Mouse (Mus musculus) forebrain, postnatal 0 days (tissue): ENCODE results near the gene 4930595D18Rik. TPM values are rescaled to one million over a fixed set of nuclear protein-coding genes. Genes with fewer than 3 reads are reported as not detected.

ENCODE experiments used
- ATAC-seq: fragments of 200-750 bp; cut with Nextera tagmentation; 2 replicates; pipeline ENCODE4 v1.8.0; 2017; ENCODE audit warnings: mild to moderate bottlenecking, moderate library complexity
- DNase-seq: peaks from one replicate; pipeline ENCODE4 v3.0.0-alpha.2; 2015
- H3K27ac ChIP-seq: fragments of 300-500 bp; sonication (generic); 2 replicates; pipeline ENCODE4 v1.5.1; 2014; ENCODE audit warnings: low read depth, mild to moderate bottlenecking, antibody characterized with exemption, low read length, moderate library complexity, mixed read lengths
- H3K27me3 ChIP-seq: fragments of 300-500 bp; sonication (generic); 2 replicates; pipeline ENCODE4 v1.6.1; 2014; ENCODE audit warnings: mild to moderate bottlenecking, low read length, mixed read lengths; ENCODE audit not compliant: insufficient read depth
- H3K36me3 ChIP-seq: fragments of 300-500 bp; sonication (generic); 2 replicates; pipeline ENCODE4 v1.6.1; 2014; ENCODE audit warnings: mild to moderate bottlenecking, moderate library complexity; ENCODE audit not compliant: insufficient read depth
- H3K4me1 ChIP-seq: fragments of 300-500 bp; sonication (generic); 2 replicates; pipeline ENCODE4 v1.6.1; 2014; ENCODE audit warnings: antibody characterized with exemption; ENCODE audit not compliant: insufficient read depth
- H3K4me2 ChIP-seq: fragments of 300-500 bp; sonication (generic); 2 replicates; pipeline ENCODE4 v1.6.1; 2014; ENCODE audit warnings: low read depth, mild to moderate bottlenecking, moderate library complexity
- H3K4me3 ChIP-seq: fragments of 300-500 bp; sonication (generic); 2 replicates; pipeline ENCODE4 v1.5.1; 2014; ENCODE audit warnings: low read depth, low read length, mixed read lengths
- H3K9ac ChIP-seq: fragments of 300-500 bp; sonication (generic); 2 replicates; pipeline ENCODE4 v1.6.1; 2014; ENCODE audit warnings: mild to moderate bottlenecking
- H3K9me3 ChIP-seq: fragments of 300-500 bp; sonication (generic); 2 replicates; pipeline ENCODE4 v1.6.1; 2016; ENCODE audit warnings: low read length
- CTCF ChIP-seq: sonication (generic); IDR thresholded peaks from 2 replicates; pipeline ENCODE4 v1.5.1; 2016; ENCODE audit warnings: antibody characterized with exemption, control low read depth, low read depth
- whole genome bisulfite sequencing: fragments of 180-500 bp; shearing (Covaris S2); extraction: QIAGEN DNeasy Blood & Tissue Kit; methylation state at CpG from one replicate; pipeline ENCODE4 v1.1.7; 2014; 5-methylcytosine and 5-hydroxymethylcytosine counted together
- polyA plus RNA-seq: library from polyadenylated mRNA; unstranded; fragments of >200 nt; fragmentation: Nextera tagmentation; extraction: Ambion mirVana; gene quantifications from 2 replicates; pipeline ENCODE4 v1.2.1, GENCODE M21; 2015
- total RNA-seq: library from RNA; depleted of rRNA; stranded (reverse); fragments of >200 nt; gene quantifications from 2 replicates; pipeline ENCODE4 v1.2.3, GENCODE M21; 2014

Gene 4930595D18Rik
- total and polyA plus RNA-seq, 2 experiments from 2014 or later, result 0.48 TPM; not detected in 1

DNA sequence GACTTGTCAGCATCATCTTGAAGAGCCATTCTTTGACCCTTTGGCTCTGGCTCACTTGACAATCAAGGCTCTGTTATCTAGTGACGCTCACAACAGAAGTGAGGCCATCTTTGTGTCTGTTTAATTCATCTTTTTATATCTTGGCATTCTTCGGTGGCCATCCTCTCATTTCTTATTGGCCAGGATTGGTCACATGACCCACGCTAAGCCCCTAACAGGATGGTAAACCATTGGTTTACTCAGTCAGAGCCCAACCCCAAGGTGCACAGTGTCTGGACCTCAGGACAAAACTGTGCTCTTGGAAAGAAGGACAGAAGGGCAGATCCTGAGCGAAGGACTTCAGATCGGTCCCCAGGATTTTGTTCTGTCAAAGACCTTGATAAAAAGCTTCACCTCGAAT lies 31.7 kb downstream of the 4930595D18Rik start:
- ATAC-seq (no peak), DNase-seq (no peak)
- no peak overlapping the region for H3K27ac ChIP-seq
- H3K9me3 ChIP-seq, result no peaks in the 10 kb centered on the region
- no peak overlapping the region for H3K4me2 ChIP-seq
- no peaks in the 10 kb centered on the region for H3K4me1 ChIP-seq
- no peak overlapping the region for H3K9ac ChIP-seq
- H3K36me3 ChIP-seq, result no peaks in the 10 kb centered on the region
- H3K4me3 ChIP-seq, result no peak overlapping the region
- no peak for TF ChIP-seq CTCF
- 88% methylated on average over 6 of the region's 6 CpGs for WGBS
- no peaks in the 10 kb centered on the region for H3K27me3 ChIP-seq

GRCm38 (mm10) chr12:111151422-111152156 lies 32.7 kb downstream of the 4930595D18Rik start:
- Histone ChIP-seq H3K4me3 (no peak overlapping the region), H3K9me3 (no peaks in the 10 kb centered on the region), H3K4me2 (no peak overlapping the region), H3K36me3 (no peaks in the 10 kb centered on the region), H3K27ac (no peak overlapping the region), H3K27me3 (no peaks in the 10 kb centered on the region), H3K4me1 (no peaks in the 10 kb centered on the region), H3K9ac (no peak overlapping the region)
- no peak for DNase-seq
- 92% methylated on average over 5 of the region's 5 CpGs for WGBS
- no peak for TF ChIP-seq CTCF
- no peak for ATAC-seq

GRCm38 (mm10) chr12:111150236-111150596 lies 34.1 kb downstream of the 4930595D18Rik start:
- H3K9me3 ChIP-seq, result no peaks in the 10 kb centered on the region
- H3K4me3 ChIP-seq, result no peak overlapping the region
- no peak overlapping the region for H3K9ac ChIP-seq
- no peak overlapping the region for H3K27ac ChIP-seq
- H3K4me1 ChIP-seq, result 0 out of 2 replicates have a peak, but pooled peaks cover 5% of the 10 kb centered on the region
- 8% methylated on average over 6 of the region's 6 CpGs for WGBS
- no peak overlapping the region for H3K4me2 ChIP-seq
- no peak for TF ChIP-seq CTCF
- H3K27me3 ChIP-seq, result no peaks in the 10 kb centered on the region
- ATAC-seq (no peak), DNase-seq (no peak)
- H3K36me3 ChIP-seq, result no peaks in the 10 kb centered on the region

DNA sequence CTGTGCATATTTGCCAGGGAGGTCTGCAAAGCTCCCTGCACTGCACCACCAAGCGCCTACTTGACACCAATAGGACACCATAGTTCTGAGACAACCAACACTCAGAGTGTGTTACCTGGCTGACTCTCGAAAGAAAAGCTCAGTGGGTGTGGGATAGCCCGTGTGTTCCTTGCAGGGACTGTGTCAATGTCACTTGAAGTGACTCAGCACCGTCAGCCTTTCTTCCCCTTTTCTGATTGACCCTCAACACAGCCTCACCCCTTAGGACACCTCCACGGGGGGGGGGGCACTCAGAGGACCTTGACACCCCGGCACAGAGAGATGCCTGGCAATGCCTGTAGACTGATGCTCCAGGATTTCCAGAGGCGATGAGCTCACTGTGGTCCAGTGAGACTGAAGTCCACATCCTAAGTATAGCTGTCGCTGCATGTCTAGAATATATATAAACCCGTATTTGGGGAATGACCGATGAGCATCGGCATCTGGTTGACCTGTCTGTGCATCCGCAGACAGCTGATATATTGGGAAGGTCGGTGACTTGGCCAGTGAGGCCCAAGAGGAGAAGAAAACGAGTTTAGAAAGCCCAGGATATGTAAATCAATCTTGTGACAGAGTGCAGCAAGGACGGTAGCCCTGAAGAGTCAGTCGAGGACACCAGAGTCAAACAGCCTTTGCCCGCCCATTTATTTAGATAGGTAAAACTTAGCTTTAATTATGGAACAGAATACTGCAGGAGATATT lies 34.6 kb downstream of the 4930595D18Rik start:
- no peak overlapping the region for H3K4me3 ChIP-seq
- TF ChIP-seq CTCF, result no peak
- no peaks in the 10 kb centered on the region for H3K9me3 ChIP-seq
- 71% methylated on average over 17 of the region's 17 CpGs for WGBS
- H3K36me3 ChIP-seq, result no peaks in the 10 kb centered on the region
- ATAC-seq (no peak), DNase-seq (no peak)
- H3K4me1 ChIP-seq, result peaks cover 11% of the 10 kb centered on the region; the same call in 1 of the 2 replicates
- H3K9ac ChIP-seq, result no peak overlapping the region
- no peaks in the 10 kb centered on the region for H3K27me3 ChIP-seq
- H3K27ac ChIP-seq, result no peak overlapping the region
- H3K4me2 ChIP-seq, result no peak overlapping the region

DNA sequence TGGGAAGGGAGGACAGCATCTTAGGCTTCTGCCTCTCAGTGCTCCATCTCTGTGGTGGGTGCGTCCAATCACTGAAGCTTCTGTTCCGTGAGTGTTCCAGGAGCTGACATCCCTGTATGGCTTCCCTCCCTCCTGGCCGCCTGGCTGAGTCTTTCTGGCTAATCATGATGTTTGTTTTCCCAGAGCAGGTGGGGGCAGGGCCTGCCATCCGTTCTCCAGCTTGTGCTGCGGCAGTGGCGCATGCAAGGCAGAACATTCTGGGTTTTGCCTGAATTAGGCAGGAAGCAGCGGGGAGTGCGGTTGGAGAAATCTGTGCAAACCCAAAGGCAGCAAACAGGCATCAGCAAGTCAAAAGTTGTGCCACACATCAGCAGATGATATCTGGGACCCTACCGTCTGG lies 39.0 kb downstream of the 4930595D18Rik start:
- H3K27me3 ChIP-seq, result no peaks in the 10 kb centered on the region
- H3K4me3 ChIP-seq, result no peak overlapping the region
- peaks cover 27% of the 10 kb centered on the region for H3K4me1 ChIP-seq
- WGBS, result 25% methylated on average over 9 of the region's 9 CpGs
- no peaks in the 10 kb centered on the region for H3K36me3 ChIP-seq
- no peaks in the 10 kb centered on the region for H3K9me3 ChIP-seq
- TF ChIP-seq CTCF, result no peak
- peak; percentile 67 for ATAC-seq
- no peak overlapping the region for H3K27ac ChIP-seq
- H3K9ac ChIP-seq, result no peak overlapping the region
- DNase-seq, result peak; percentile 74
- no peak overlapping the region for H3K4me2 ChIP-seq

DNA sequence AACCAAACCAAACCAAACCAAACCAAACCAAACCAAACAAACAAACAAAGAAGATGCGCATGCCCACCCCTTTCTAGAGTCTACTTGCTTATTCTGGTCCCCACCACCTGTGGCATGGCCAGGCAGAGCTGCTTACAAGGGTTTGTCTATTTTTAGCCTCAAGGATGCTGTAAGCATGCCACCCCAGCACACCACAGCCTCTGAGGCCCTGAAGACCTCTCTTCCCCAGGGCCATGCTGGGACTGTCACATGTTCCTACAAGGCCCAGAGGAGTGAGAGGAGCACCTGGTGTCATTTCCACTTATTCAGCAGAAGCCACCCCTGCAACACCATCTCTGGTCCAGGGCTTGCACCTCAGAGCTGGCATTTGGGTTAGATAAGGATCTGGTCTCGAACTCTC lies 39.7 kb downstream of the 4930595D18Rik start:
- Histone ChIP-seq H3K4me2 (no peak overlapping the region), H3K4me1 (peaks cover 27% of the 10 kb centered on the region), H3K4me3 (no peak overlapping the region), H3K9me3 (no peaks in the 10 kb centered on the region), H3K27ac (no peak overlapping the region), H3K27me3 (no peaks in the 10 kb centered on the region), H3K9ac (no peak overlapping the region), H3K36me3 (no peaks in the 10 kb centered on the region)
- DNase-seq, result no peak
- no peak for TF ChIP-seq CTCF
- no peak for ATAC-seq
- 97% methylated on average over 2 of the region's 2 CpGs for WGBS

GRCm38 (mm10) chr12:111143509-111144063 lies 40.7 kb downstream of the 4930595D18Rik start:
- WGBS, result 44% methylated on average over 16 of the region's 16 CpGs
- H3K9ac ChIP-seq, result no peak overlapping the region
- ATAC-seq (peak; percentile 46), DNase-seq (peak; percentile 37)
- no peaks in the 10 kb centered on the region for H3K27me3 ChIP-seq
- TF ChIP-seq CTCF, result no peak
- no peaks in the 10 kb centered on the region for H3K36me3 ChIP-seq
- H3K4me2 ChIP-seq, result peak overlapping the region; percentile 39
- H3K9me3 ChIP-seq, result no peaks in the 10 kb centered on the region
- peaks cover 27% of the 10 kb centered on the region for H3K4me1 ChIP-seq
- peak overlapping the region; percentile 76 for H3K27ac ChIP-seq
- no peak overlapping the region for H3K4me3 ChIP-seq
